Mouse (Mus musculus) testis, postnatal 10 days (tissue): ENCODE results near the gene Tmem138.

Experiments
- DNase-seq: peaks from one replicate; pipeline ENCODE4 v3.0.0; 2021; ENCODE audit warnings: low spot score

The Tmem138 gene

GRCm38 (mm10) chr19:10576690-10577561 is at the start of gene Tmem138, which contains the start of gene Cyb561a3:
Gene Tmem138, minus strand, starts transcription at chr19:10577362.
Gene Cyb561a3, plus strand, starts transcription at chr19:10577172.
- peak; percentile 91 for DNase-seq

GRCm38 (mm10) chr19:10608573-10609240 is 31.5 kb upstream of the Tmem138 start:
- DNase-seq = no peak

- no peak for DNase-seq
Observed at GRCm38 (mm10) chr19:10605901-10606622, 28.9 kb upstream of the Tmem138 start.

GRCm38 (mm10) chr19:10605293-10605900 is 28.2 kb upstream of the Tmem138 start, which contains the start of the genes Ddb1 and Tkfc:
Gene Ddb1, plus strand, starts transcription at chr19:10605327.
Gene Tkfc, minus strand, starts transcription at chr19:10605654.
- DNase-seq = peak; percentile 99

- DNase-seq = no peak
Observed at GRCm38 (mm10) chr19:10604534-10604933, 27.4 kb upstream of the Tmem138 start.

GRCm38 (mm10) chr19:10603660-10604523 is 26.7 kb upstream of the Tmem138 start:
- DNase-seq = peak; percentile 63

GRCm38 (mm10) chr19:10602787-10603186 is 25.6 kb upstream of the Tmem138 start:
- peak; percentile 95 for DNase-seq

GRCm38 (mm10) chr19:10602247-10602769 is 25.1 kb upstream of the Tmem138 start:
- DNase-seq = no peak

- no peak for DNase-seq
Observed at GRCm38 (mm10) chr19:10599648-10600047, 22.5 kb upstream of the Tmem138 start.

- no peak for DNase-seq
Observed at GRCm38 (mm10) chr19:10598188-10598587, 21.0 kb upstream of the Tmem138 start.

GRCm38 (mm10) chr19:10591659-10592377 is 14.7 kb upstream of the Tmem138 start:
- no peak for DNase-seq

GRCm38 (mm10) chr19:10590301-10590700 is 13.1 kb upstream of the Tmem138 start:
- no peak for DNase-seq

GRCm38 (mm10) chr19:10589127-10589857 is 12.1 kb upstream of the Tmem138 start:
- DNase-seq = no peak

- DNase-seq = no peak
Observed at GRCm38 (mm10) chr19:10587231-10587630, 10.1 kb upstream of the Tmem138 start.

- DNase-seq = no peak
Observed at GRCm38 (mm10) chr19:10585112-10585511, 8.0 kb upstream of the Tmem138 start.

- no peak for DNase-seq
Observed at GRCm38 (mm10) chr19:10583550-10584146, 6.5 kb upstream of the Tmem138 start.

- no peak for DNase-seq
Observed at GRCm38 (mm10) chr19:10581984-10582383, 4.8 kb upstream of the Tmem138 start.

- no peak for DNase-seq
Observed at GRCm38 (mm10) chr19:10580761-10581160, 3.6 kb upstream of the Tmem138 start.

- no peak for DNase-seq
Observed at GRCm38 (mm10) chr19:10580102-10580501, 2.9 kb upstream of the Tmem138 start.
